Mouse (Mus musculus): ENCODE results near the gene Hs1bp3.

The Hs1bp3 gene

DNA sequence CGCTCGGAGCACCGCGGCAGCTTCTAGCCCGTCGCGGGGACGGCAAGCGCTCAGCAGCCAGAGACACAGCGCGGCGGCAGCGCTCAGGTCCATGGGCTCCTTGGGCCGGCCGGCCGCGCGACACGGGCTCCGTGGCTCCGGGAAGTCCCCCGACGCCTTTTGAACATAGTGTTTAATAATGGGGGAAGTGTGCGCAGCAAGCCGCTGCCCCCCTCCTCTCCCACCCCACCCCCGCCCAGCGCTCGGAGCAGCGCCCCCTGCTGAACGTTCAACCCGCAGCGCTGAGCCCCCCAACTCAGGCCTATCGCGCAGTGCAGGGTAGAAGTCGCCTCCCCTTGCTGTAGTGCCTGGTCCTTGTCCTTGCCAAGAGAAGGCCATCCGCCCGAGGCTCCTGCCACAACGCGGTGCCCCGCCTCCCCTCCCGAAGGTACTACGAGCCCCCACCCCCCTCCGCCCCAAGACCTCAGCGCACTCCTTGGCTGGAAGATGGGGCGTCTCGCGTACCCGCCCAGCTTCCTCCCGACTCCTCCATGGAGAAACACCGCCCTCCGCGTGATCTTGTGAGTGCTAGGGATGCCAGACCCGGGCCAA lies 11.3 kb upstream of the Hs1bp3 start, which contains the start of gene Gdf7:
TSS of gene Gdf7 (minus strand) at position 114 of the 591 bp plus-strand sequence.
- DNase-seq (ENCODE audit: low spot score): no peak

GRCm38 (mm10) chr12:8305258-8305657 lies 8.0 kb upstream of the Hs1bp3 start:
- DNase-seq (ENCODE audit: low spot score): no peak

- no peak for DNase-seq (ENCODE audit: low spot score)
Observed at GRCm38 (mm10) chr12:8306432-8306831, 6.8 kb upstream of the Hs1bp3 start.

GRCm38 (mm10) chr12:8306910-8307309 lies 6.3 kb upstream of the Hs1bp3 start:
- DNase-seq (ENCODE audit: low spot score): no peak

- no peak for DNase-seq (ENCODE audit: low spot score)
Observed at GRCm38 (mm10) chr12:8310992-8311391, 2.2 kb upstream of the Hs1bp3 start.

GRCm38 (mm10) chr12:8312266-8312665 lies 966 bp upstream of the Hs1bp3 start:
- DNase-seq (ENCODE audit: low spot score): no peak

GRCm38 (mm10) chr12:8313773-8314172 lies 541 bp downstream of the Hs1bp3 start:
- no peak for DNase-seq (ENCODE audit: low spot score)

- no peak for DNase-seq (ENCODE audit: low spot score)
Observed at GRCm38 (mm10) chr12:8316541-8316940, 3.3 kb downstream of the Hs1bp3 start.

GRCm38 (mm10) chr12:8320084-8320713 lies 7.0 kb downstream of the Hs1bp3 start:
- DNase-seq (ENCODE audit: low spot score): peak; percentile 61

DNA sequence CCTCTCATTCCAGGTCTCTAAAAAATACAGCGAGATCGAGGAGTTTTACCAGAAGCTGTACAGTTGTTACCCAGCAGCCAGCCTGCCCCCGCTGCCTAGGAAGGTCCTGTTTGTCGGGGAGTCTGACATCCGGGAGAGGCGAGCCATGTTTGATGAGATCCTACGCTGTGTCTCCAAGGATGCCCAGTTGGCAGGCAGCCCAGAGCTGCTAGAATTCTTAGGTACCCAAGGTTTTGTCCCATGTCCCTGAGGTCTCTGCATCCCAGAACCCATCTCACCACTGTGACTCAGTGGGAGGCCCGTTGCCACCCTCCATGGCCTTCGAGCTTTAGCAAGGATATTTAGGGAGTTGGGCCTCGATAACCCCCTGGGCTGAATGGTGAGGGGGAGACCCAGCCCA lies 8.3 kb downstream of the Hs1bp3 start:
- no peak for DNase-seq (ENCODE audit: low spot score)

DNA sequence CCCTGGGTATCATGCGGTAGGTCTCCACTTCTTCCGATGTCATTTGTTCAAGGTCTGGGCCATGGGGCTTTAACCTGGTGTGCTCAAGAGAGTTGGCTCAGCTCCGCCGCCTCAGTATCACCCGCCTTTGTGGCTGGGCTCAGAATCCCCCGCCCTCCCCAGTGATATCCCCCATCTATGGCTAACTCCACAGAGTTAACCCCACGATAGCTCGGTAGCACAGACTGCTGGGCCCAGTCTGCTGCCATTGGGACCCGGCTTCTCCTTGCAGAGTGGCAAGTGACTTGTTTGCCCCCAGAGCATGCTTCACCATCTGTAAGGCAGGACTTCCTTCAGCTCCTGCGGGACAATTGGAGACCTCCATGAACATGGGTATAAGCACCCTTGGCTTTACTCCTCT lies 10.9 kb downstream of the Hs1bp3 start:
- no peak for DNase-seq (ENCODE audit: low spot score)

DNA sequence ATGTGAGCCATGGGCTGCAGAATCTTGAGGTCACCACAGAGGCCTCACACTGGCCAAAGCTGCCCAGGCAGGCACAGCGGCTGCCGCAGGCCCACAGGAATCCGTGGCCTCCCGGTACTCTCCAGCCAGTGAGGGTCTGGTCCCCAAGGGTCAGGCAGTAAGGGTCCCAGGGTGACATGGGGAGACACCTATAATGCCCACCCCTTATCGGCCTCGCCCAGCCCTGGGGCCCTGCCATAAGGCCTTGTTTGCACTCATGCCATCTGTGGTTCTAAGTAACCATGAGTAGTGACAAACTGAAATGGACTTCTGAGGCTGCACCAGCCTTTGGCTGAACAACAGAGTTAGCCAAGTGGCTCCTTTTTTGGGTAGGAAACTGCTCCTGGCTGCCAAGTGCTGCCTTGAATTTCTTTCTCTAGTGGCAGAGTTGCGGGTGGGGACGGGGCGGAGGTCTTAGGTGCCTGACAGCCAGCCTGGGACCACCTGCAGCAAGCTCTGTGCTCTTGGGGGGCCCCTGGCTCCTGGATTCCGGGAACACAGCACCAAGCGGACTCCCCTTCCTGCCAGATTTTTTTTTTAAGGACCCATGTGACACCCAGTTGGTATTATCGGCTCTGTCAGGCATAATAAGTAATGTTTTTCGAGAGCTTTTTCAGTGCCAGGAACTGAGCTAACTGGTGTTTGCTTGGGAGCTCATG lies 12.2 kb downstream of the Hs1bp3 start:
- no peak for DNase-seq (ENCODE audit: low spot score)

DNA sequence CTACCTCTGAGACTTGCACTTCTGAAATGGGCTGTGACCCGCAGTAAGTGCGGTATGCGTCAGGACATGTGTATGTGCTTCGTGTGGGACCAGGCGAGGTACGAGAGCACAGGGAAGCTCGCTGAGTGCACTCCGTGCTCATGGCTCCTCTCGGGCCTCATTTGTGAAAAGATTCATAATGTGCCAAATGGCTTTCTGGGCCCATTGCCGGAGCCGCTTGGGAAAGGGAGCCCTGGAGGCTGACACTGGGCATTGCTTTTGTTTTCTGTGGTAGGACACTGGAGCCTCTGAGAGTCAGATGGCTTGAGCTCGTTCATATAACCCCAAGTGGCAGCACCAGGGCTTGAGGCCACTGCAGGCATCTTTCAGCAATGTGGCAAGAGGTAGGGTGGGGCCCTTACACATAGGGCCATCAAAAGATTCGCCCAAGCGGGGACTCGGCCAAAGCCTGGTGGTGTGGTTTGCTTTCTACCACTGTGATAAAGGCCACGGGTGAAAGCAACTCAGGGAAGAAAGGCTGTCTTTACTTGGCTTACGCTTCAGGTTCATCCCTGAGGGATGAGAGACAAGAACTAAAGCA lies 12.8 kb downstream of the Hs1bp3 start:
- no peak for DNase-seq (ENCODE audit: low spot score)

- peak; percentile 94 for DNase-seq (ENCODE audit: low spot score)
Observed at GRCm38 (mm10) chr12:8326825-8327674, 13.8 kb downstream of the Hs1bp3 start.

- no peak for DNase-seq (ENCODE audit: low spot score)
Observed at GRCm38 (mm10) chr12:8327675-8328053, 14.4 kb downstream of the Hs1bp3 start.

- DNase-seq (ENCODE audit: low spot score): no peak
Observed at GRCm38 (mm10) chr12:8329236-8329635, 16.0 kb downstream of the Hs1bp3 start.

GRCm38 (mm10) chr12:8331489-8332173 lies 18.4 kb downstream of the Hs1bp3 start:
- DNase-seq (ENCODE audit: low spot score): no peak

DNA sequence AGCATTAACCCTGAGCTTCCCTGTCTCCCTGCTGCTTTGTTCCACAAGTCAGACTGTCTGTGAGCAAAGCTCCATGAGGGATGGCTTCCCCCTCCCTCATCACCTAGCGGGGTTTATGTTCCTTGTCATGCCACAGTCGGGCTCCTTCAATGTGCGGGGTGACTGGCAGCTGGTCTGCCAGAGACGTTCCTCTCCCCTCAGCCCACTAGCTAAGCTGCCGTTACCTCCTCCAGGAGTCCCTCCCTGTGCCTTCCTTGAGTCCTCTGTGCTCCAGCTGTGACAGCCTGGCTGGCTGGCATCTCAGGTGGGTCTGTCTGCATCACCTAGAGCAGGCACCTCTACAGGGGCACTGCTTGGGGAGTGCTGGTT lies 18.9 kb downstream of the Hs1bp3 start:
- DNase-seq (ENCODE audit: low spot score): no peak

- DNase-seq (ENCODE audit: low spot score): no peak
Observed at GRCm38 (mm10) chr12:8333617-8334016, 20.4 kb downstream of the Hs1bp3 start.

- no peak for DNase-seq (ENCODE audit: low spot score)
Observed at GRCm38 (mm10) chr12:8334261-8334660, 21.0 kb downstream of the Hs1bp3 start.

DNA sequence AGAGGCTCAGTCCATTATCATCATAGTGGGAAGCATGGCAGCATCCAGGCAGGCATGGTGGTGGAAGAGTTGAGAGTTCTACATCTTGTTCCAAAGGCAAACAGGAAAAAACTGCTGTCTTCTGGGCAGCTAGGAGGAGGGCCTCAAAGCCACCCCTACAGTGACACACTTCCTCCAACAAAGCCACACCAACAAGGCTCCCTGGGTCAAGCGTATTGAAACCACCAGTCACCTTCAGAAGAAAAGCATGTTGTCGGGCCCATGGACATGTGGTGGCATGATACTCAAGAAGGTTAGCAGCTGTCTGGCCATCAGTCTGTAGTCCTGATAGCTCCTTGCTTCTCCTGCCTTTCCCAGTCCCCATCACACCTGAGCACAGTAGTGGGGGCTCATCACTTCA lies 22.3 kb downstream of the Hs1bp3 start:
- DNase-seq (ENCODE audit: low spot score): no peak

Measured in ovary, postnatal 10 days (tissue).